Mouse (Mus musculus) testis, adult 2 months (tissue): ENCODE results near the gene Klra8.
"Not testable (repeated sequence)": the region's sequence is repeated elsewhere in the genome, so short reads cannot be mapped to it uniquely, and the experiment has no call there.

ENCODE experiments used
- CTCF ChIP-seq: fragments of 200-500 bp; IDR thresholded peaks from 2 replicates; pipeline ENCODE4 v1.5.1; 2012; ENCODE audit warnings: low read depth, mild to moderate bottlenecking, inconsistent platforms, low read length, moderate library complexity; ENCODE audit not compliant: control insufficient read depth, insufficient read depth, insufficient replicate concordance
- POLR2A ChIP-seq: fragments of 200-500 bp; IDR thresholded peaks from 2 replicates; pipeline ENCODE4 v1.6.1; 2012; ENCODE audit warnings: low read depth, mild to moderate bottlenecking, inconsistent platforms, low read length, moderate library complexity; ENCODE audit not compliant: control insufficient read depth

GRCm38 (mm10) chr6:130102743-130103142, 27.0 kb downstream of the Klra8 start:
- not testable (repeated sequence) for TF ChIP-seq POLR2A, CTCF
